Mouse (Mus musculus) T-cell, adult 2 months (primary cell): ENCODE measurements at regions not wholly inside any gene's neighbourhood (a gene's known extent, or its start where the extent isn't known, plus 50 kb on each side); places are given as distances from the start of the nearest gene placed in this dataset.

ENCODE experiments used
- DNase-seq: peaks from one replicate; pipeline ENCODE4 v3.0.0; 2022; ENCODE audit warnings: low spot score

GRCm38 (mm10) chr12:25784401-25784800 lies 630.7 kb downstream of the Rnf144a start:
- peak; percentile 67 for DNase-seq

DNA sequence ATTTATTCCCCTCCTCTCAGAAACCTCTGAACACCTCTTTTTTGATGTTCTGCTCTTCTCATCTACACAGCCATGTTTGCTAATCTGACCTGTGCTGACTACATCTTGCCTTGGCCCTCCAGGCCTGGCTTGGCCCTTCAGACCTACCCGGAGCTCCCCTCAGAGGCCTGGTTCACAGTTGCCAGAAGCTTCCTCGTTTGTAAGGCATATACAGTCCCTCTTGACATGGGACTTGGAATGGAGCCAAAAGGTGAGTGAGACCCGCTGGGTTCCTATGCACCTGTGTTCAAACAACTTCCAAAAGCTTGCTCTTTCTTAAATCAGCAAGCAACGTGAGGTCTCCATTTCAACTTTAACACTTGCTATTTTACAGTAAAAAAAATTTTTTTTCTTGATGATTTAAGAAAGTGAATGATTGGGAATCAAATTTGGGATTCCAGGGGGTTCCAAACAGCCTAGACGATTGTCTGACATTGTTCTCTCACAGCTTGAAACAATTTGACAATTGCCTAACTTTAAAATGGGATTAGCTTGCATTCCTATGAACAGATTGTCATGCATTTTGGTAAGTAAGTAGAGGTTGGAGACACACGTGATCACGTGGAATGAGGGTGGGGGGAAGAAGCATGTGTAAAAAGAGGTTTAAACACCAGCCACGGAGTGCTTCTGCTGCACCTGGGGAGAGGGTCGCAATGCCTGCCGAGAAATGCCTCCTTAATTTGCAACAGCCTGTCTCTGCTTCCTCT lies 631.9 kb downstream of the Rnf144a start:
- no peak for DNase-seq

GRCm38 (mm10) chr12:25771856-25772255 lies 643.2 kb downstream of the Rnf144a start:
- DNase-seq, result no peak

GRCm38 (mm10) chr12:25768644-25769043 lies 646.4 kb downstream of the Rnf144a start:
- no peak for DNase-seq

DNA sequence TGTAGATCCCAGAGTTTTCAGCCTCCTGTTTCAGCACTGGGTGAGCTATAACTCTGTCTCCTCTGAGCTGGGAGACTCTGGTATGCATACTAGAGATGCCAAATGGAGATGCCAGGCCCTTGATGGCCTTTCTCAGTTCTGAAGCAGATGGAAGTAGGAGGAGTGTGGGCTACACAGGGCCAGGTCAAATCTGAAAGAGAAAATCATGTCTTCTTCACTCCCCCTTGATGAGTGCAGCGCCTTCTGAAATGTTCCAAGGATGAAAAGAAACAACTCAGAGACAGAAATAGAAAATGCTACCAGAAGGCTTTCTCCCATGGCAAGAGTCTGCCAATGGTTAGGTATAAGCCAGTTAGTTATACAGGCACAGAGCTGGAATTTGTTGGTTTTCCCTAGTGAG lies 652.0 kb downstream of the Rnf144a start:
- DNase-seq, result no peak

GRCm38 (mm10) chr12:25757014-25757413 lies 658.0 kb downstream of the Rnf144a start:
- DNase-seq, result no peak

- no peak for DNase-seq
These were observed 636.9 kb upstream of the Id2 start for GRCm38 (mm10) chr12:25733801-25734200.

GRCm38 (mm10) chr12:25725774-25726173 lies 628.8 kb upstream of the Id2 start:
- no peak for DNase-seq

DNA sequence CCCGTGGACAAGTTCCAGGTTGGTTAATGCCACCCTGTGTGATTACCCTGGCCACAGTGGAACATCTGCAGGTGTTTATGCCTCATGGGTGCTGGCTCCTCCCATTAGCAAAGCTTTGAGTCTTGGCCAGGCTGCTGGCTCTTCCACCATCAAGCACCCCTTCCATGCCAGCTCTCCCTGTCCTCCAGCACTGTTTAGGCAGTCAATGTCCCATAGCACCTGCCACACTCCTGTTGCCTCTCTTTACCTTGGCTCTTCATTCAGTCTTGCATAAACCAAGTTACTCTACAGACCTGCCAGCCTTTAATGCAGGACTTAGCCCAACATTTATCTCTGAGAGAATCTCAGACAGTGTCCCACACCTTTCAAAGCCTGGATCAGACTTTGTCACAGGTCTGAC lies 614.2 kb upstream of the Id2 start:
- DNase-seq, result no peak

- DNase-seq, result no peak
These were observed 606.1 kb upstream of the Id2 start for GRCm38 (mm10) chr12:25703023-25703400.

GRCm38 (mm10) chr12:25702176-25703022 lies 605.5 kb upstream of the Id2 start:
- peak; percentile 27 for DNase-seq

DNA sequence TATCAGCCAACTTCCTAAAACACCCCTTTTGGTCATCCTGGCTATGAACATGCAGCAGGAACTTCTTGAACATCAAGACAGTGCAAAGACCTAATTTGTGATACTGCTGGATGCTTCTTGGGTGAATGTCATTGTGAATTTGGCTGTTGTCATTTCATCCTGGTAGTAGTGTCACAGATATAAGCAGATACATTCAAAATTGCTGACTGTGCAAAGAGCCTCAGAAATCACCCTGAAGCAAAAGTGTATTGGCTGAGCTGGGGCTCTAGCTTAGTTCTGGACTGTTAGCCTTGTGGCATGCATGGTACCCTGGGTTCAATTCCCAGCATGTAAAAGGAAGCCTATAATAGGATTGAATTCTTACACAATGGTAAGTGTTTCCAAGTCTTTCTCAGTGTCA lies 590.1 kb upstream of the Id2 start:
- DNase-seq, result no peak

DNA sequence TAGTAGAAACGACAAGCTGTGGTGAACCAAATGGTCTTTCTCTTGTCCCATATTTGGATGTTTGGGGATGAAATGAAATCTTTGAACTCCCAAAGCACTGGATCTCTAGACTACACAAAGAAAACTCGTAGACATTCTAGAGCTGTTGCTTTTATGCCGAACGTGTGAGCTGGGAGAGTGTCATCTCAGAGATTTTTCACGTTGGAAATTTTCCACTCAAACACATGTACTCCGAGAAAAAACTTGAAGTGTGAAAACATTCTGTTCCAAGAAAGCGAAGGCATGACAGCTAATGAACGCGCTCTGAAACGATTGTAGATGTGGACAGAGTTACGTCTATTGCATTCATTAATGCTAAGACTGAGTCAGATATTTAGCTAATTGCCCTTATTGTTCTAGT lies 579.7 kb upstream of the Id2 start:
- DNase-seq, result no peak

- DNase-seq, result no peak
These were observed 571.4 kb upstream of the Id2 start for GRCm38 (mm10) chr12:25668336-25668735.

DNA sequence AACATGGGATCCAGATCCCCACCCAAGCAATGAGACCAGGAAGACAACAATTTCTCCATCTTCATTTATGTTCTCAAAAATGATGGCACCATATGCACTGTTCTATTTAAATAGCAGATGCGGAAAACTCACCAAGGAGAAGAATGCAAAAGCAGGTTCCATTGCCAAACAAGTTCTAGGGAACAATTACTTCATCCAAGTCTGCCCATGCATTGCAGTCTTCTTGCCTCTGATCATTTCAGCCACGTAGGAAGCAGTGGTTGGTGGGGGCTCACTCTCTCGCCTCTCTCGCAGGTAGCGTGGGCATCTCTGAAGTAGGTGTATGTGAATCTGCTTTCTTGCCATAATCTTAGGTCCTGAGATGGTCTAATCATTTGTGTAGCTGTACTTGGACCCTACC lies 557.5 kb upstream of the Id2 start:
- DNase-seq, result no peak

DNA sequence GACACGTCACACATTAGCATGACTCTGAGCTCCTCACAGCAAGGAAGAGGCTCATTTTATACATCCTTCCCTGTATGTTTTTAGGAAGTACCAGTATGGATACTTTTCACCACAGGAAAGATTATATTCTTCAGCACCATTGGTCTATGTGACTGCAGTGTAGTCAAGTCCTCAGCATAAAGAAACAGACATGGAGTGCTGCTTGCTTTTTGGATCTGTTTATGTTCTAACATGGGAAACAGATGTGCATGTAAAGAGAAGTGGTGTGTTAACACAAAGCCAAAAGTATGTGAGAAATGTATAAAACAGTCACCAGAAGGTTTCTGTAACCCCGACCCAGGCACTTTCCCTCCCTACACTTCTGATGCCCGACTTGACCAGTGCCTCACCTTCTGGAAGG lies 553.3 kb upstream of the Id2 start:
- no peak for DNase-seq

GRCm38 (mm10) chr12:25628081-25628480 lies 531.1 kb upstream of the Id2 start:
- no peak for DNase-seq

GRCm38 (mm10) chr12:25625858-25626257 lies 528.9 kb upstream of the Id2 start:
- no peak for DNase-seq

DNA sequence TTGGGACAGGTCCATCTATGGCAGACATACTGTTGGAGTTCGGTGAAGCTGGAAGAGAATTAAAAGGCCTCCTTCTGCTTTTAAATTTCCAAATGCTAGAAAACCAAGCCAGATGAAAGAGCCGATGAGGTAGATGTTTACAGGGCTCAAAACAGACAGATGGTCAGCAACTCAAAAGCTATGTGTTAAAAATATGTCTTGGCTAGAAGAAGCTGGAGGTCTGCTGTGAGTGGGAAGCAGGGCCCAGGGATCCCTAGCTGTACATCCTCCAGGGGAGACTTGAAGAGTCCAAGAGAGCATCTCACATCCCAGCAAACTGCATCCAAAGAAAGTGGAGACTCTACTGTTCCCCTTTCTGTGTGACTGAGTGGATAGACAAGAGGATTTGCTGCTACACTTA lies 526.5 kb upstream of the Id2 start:
- no peak for DNase-seq

DNA sequence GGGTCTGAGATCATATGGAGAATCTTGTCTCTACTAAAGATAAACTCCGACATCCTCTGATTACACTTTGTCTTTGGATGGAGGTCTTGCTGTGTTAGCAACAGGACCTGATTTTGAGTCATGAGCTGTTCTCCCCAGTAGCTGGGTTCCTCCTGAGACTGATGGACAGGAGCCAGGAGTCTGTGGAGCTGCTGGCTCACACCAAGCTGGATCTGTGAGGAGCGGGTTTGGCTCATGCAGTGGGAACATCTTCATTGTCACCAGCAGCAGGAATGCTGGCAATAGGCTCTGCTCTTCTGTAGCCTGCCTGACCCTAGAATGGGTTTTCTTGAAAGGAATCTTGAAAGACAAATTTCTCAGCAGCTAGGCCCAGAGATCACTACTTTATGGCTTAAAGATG lies 524.2 kb upstream of the Id2 start:
- no peak for DNase-seq

DNA sequence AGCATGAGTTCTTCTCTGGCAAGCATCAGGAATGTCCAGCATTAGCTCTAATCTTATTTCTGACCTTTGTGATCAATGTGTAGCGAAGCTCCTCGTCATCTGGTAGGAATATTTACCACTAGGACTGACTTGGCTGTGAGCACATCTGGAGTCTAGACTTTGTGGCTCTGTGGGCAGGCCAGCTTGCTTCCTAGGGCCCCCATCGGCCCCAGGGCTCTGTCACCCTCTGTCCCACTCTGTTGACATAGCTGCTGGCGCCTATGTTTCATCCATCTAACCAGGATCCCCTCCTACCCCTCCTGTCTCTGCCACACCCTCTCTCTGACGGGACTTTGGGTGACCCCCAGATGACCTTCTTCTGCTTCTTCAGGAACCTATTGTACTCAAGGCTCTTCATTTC lies 520.6 kb upstream of the Id2 start:
- DNase-seq, result no peak

DNA sequence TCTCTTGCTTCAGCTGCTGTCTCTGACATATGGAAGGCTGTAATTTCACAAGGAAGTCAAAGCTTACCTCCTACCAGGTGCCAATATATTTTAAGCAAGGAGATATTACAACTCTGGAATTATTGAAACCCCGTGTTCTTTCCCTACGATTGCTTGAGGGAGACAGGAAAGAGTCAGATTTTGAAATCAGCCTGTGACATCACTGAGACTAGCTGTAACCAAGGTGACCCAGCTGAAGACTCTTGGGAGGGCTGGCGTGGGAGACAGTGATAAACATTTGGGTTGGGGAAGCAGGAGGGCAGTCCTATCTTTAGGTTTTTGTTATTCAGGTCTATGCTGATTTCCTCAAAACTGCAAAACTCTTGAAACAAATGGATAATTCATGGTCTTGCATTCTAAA lies 518.4 kb upstream of the Id2 start:
- DNase-seq, result no peak

GRCm38 (mm10) chr12:25613473-25613872 lies 516.5 kb upstream of the Id2 start:
- DNase-seq, result no peak

- DNase-seq, result no peak
These were observed 512.1 kb upstream of the Id2 start for GRCm38 (mm10) chr12:25609045-25609444.
